Mouse (Mus musculus) heart, embryonic 11.5 days (tissue): ENCODE data around the gene Itpr3. TPM values are rescaled to one million over a fixed set of nuclear protein-coding genes. Genes with fewer than 3 reads are reported as not detected.

ENCODE experiments used
- ATAC-seq: fragments of 200-750 bp; cut with Nextera tagmentation; replicated peaks from 2 replicates; pipeline ENCODE4 v1.8.0; 2017; ENCODE audit warnings: moderate library complexity; ENCODE audit not compliant: insufficient number of reproducible peaks, low FRiP score, low TSS enrichment
- H3K27ac ChIP-seq: fragments of 300-500 bp; sonication (generic); 2 replicates; pipeline ENCODE4 v1.5.1; 2014; ENCODE audit warnings: mild to moderate bottlenecking, low read depth, low read length
- H3K27me3 ChIP-seq: fragments of 300-500 bp; sonication (generic); 2 replicates; pipeline ENCODE4 v1.6.1; 2014; ENCODE audit warnings: mild to moderate bottlenecking, low read length, mixed read lengths; ENCODE audit not compliant: control insufficient read depth, insufficient read depth
- H3K36me3 ChIP-seq: fragments of 300-500 bp; sonication (generic); 2 replicates; pipeline ENCODE4 v1.6.1; 2014; ENCODE audit warnings: mild to moderate bottlenecking, low read length, moderate library complexity, mixed read lengths; ENCODE audit not compliant: control insufficient read depth, insufficient read depth
- H3K4me1 ChIP-seq: fragments of 300-500 bp; sonication (generic); 2 replicates; pipeline ENCODE4 v1.6.1; 2014; ENCODE audit warnings: low read length; ENCODE audit not compliant: control insufficient read depth, insufficient read depth
- H3K4me2 ChIP-seq: fragments of 300-500 bp; sonication (generic); 2 replicates; pipeline ENCODE4 v1.6.1; 2014; ENCODE audit warnings: mild to moderate bottlenecking, moderate library complexity
- H3K4me3 ChIP-seq: fragments of 300-500 bp; sonication (generic); 2 replicates; pipeline ENCODE4 v1.5.1; 2014; ENCODE audit warnings: low read depth, low read length
- H3K9ac ChIP-seq: fragments of 300-500 bp; sonication (generic); 2 replicates; pipeline ENCODE4 v1.6.1; 2014; ENCODE audit warnings: mild to moderate bottlenecking, low read depth, low read length, moderate library complexity
- H3K9me3 ChIP-seq: fragments of 300-500 bp; sonication (generic); replicated peaks from 2 replicates; pipeline ENCODE4 v1.6.1; 2016; ENCODE audit warnings: low read length; ENCODE audit not compliant: control insufficient read depth
- WGBS: fragments of 180-500 bp; shearing (Covaris S2); extraction: QIAGEN DNeasy Blood & Tissue Kit; methylation state at CpG from one replicate; pipeline ENCODE4 v1.1.7; 2014; ENCODE audit not compliant: insufficient replicate concordance; 5-methylcytosine and 5-hydroxymethylcytosine counted together
- polyA plus RNA-seq: library from polyadenylated mRNA; unstranded; fragments of >200 nt; fragmentation: Nextera tagmentation; extraction: Ambion mirVana; gene quantifications from 2 replicates; pipeline ENCODE4 v1.2.1, GENCODE M21; 2014

Gene Itpr3
- polyA plus RNA-seq, 1 experiment from 2014 or later: 2.2 TPM

GRCm38 (mm10) chr17:27121781-27122180 is 64.7 kb downstream of the Itpr3 start:
- no peak overlapping the region for H3K4me3 ChIP-seq
- no peaks in the 10 kb centered on the region for H3K9me3 ChIP-seq
- no peak for ATAC-seq
- 0 out of 2 replicates have a peak, but pooled peaks cover 5% of the 10 kb centered on the region for H3K4me1 ChIP-seq
- H3K27ac ChIP-seq: no peak overlapping the region
- H3K27me3 ChIP-seq: peaks cover 4% of the 10 kb centered on the region; the same call in 1 of the 2 replicates
- no peak overlapping the region for H3K4me2 ChIP-seq
- peaks cover 11% of the 10 kb centered on the region for H3K36me3 ChIP-seq
- no peak overlapping the region for H3K9ac ChIP-seq
- WGBS: 84% methylated on average over 7 of the region's 7 CpGs

- ATAC-seq: no peak
- Histone ChIP-seq H3K4me3 (no peak overlapping the region), H3K27me3 (peaks cover 4% of the 10 kb centered on the region; the same call in 1 of the 2 replicates), H3K4me1 (0 out of 2 replicates have a peak, but pooled peaks cover 5% of the 10 kb centered on the region), H3K36me3 (peaks cover 6% of the 10 kb centered on the region), H3K4me2 (no peak overlapping the region), H3K9me3 (no peaks in the 10 kb centered on the region), H3K9ac (no peak overlapping the region), H3K27ac (no peak overlapping the region)
- WGBS: 86% methylated on average over 11 of the region's 11 CpGs
Measured at GRCm38 (mm10) chr17:27122701-27123100, 65.6 kb downstream of the Itpr3 start.

GRCm38 (mm10) chr17:27123103-27123502 is 66.0 kb downstream of the Itpr3 start:
- Histone ChIP-seq H3K36me3 (peaks cover 6% of the 10 kb centered on the region), H3K4me1 (0 out of 2 replicates have a peak, but pooled peaks cover 5% of the 10 kb centered on the region), H3K9ac (no peak overlapping the region), H3K4me3 (no peak overlapping the region), H3K27ac (no peak overlapping the region), H3K27me3 (peaks cover 4% of the 10 kb centered on the region; the same call in 1 of the 2 replicates), H3K9me3 (no peaks in the 10 kb centered on the region), H3K4me2 (no peak overlapping the region)
- 88% methylated on average over 2 of the region's 2 CpGs for WGBS
- no peak for ATAC-seq

GRCm38 (mm10) chr17:27123813-27124375 is 66.8 kb downstream of the Itpr3 start:
- Histone ChIP-seq H3K4me1 (0 out of 2 replicates have a peak, but pooled peaks cover 5% of the 10 kb centered on the region), H3K27ac (no peak overlapping the region), H3K4me3 (no peak overlapping the region), H3K9ac (no peak overlapping the region), H3K27me3 (peaks cover 4% of the 10 kb centered on the region; the same call in 1 of the 2 replicates), H3K4me2 (no peak overlapping the region), H3K36me3 (peaks cover 6% of the 10 kb centered on the region), H3K9me3 (no peaks in the 10 kb centered on the region)
- ATAC-seq: no peak
- WGBS: 85% methylated on average over 7 of the region's 7 CpGs

- Histone ChIP-seq H3K4me2 (no peak overlapping the region), H3K36me3 (peaks cover 6% of the 10 kb centered on the region), H3K9me3 (no peaks in the 10 kb centered on the region), H3K4me1 (0 out of 2 replicates have a peak, but pooled peaks cover 5% of the 10 kb centered on the region), H3K9ac (no peak overlapping the region; the same call in 1 of the 2 replicates), H3K4me3 (no peak overlapping the region), H3K27ac (no peak overlapping the region), H3K27me3 (no peaks in the 10 kb centered on the region)
- ATAC-seq: no peak
- WGBS: 33% methylated on average over 12 of the region's 12 CpGs
Measured at GRCm38 (mm10) chr17:27125185-27125584, 68.1 kb downstream of the Itpr3 start.

GRCm38 (mm10) chr17:27125669-27126202 is 68.6 kb downstream of the Itpr3 start:
- Histone ChIP-seq H3K27ac (no peak overlapping the region), H3K4me3 (no peak overlapping the region), H3K36me3 (peaks cover 6% of the 10 kb centered on the region), H3K9ac (no peak overlapping the region; the same call in 1 of the 2 replicates), H3K27me3 (no peaks in the 10 kb centered on the region; the same call in 1 of the 2 replicates), H3K4me2 (no peak overlapping the region), H3K4me1 (peaks cover 7% of the 10 kb centered on the region), H3K9me3 (no peaks in the 10 kb centered on the region)
- WGBS: 87% methylated on average over 11 of the region's 11 CpGs
- ATAC-seq: no peak

GRCm38 (mm10) chr17:27126974-27127373 is 69.9 kb downstream of the Itpr3 start:
- WGBS: 77% methylated on average over 10 of the region's 10 CpGs
- no peak for ATAC-seq
- Histone ChIP-seq H3K4me3 (no peak overlapping the region), H3K4me2 (no peak overlapping the region), H3K36me3 (peaks cover 6% of the 10 kb centered on the region), H3K9me3 (no peaks in the 10 kb centered on the region), H3K4me1 (peaks cover 5% of the 10 kb centered on the region), H3K27ac (no peak overlapping the region), H3K9ac (no peak overlapping the region), H3K27me3 (no peaks in the 10 kb centered on the region; the same call in 1 of the 2 replicates)

GRCm38 (mm10) chr17:27128189-27128588 is 71.1 kb downstream of the Itpr3 start:
- ATAC-seq: no peak
- H3K9me3 ChIP-seq: no peaks in the 10 kb centered on the region

More at GRCm38 (mm10) chr17:27128189-27128588, 71.1 kb downstream of the Itpr3 start:
- Histone ChIP-seq H3K4me1 (peaks cover 8% of the 10 kb centered on the region), H3K9ac (no peak overlapping the region), H3K27me3 (no peaks in the 10 kb centered on the region; the same call in 1 of the 2 replicates), H3K27ac (no peak overlapping the region), H3K4me3 (no peak overlapping the region), H3K36me3 (peaks cover 3% of the 10 kb centered on the region; the same call in 1 of the 2 replicates), H3K4me2 (no peak overlapping the region)
- WGBS: 93% methylated on average over 5 of the region's 5 CpGs
